Mouse (Mus musculus) thymus, adult 2 months (tissue): ENCODE data around the gene Tceal1. TPM values are rescaled to one million over a fixed set of nuclear protein-coding genes. Genes with fewer than 3 reads are reported as not detected.
A peak's percentile ranks its signal among the peaks of the same experiment; 100 is the strongest.
"Not testable (repeated sequence)": the region's sequence is repeated elsewhere in the genome, so short reads cannot be mapped to it uniquely, and the experiment has no call there.

Experiments used
- DNase-seq: peaks from one replicate; pipeline ENCODE4 v3.0.0; 2021
- H3K27ac ChIP-seq: fragments of 200-500 bp; 2 replicates; pipeline ENCODE4 v1.5.1; 2012; ENCODE audit warnings: low read length, control low read depth; ENCODE audit not compliant: control insufficient read depth, insufficient read depth
- H3K27me3 ChIP-seq: fragments of 200-500 bp; 2 replicates; pipeline ENCODE4 v1.6.1; 2012; ENCODE audit warnings: mild to moderate bottlenecking, low read length, moderate library complexity, mixed read lengths; ENCODE audit not compliant: control insufficient read depth, insufficient read depth
- H3K36me3 ChIP-seq: fragments of 200-500 bp; 2 replicates; pipeline ENCODE4 v1.6.1; 2012; ENCODE audit warnings: mild to moderate bottlenecking, low read length, moderate library complexity; ENCODE audit not compliant: control insufficient read depth, insufficient read depth
- H3K4me1 ChIP-seq: fragments of 200-500 bp; replicated peaks from 2 replicates; pipeline ENCODE4 v1.6.1; 2012; ENCODE audit warnings: low read length; ENCODE audit not compliant: control insufficient read depth, insufficient read depth
- H3K4me3 ChIP-seq: fragments of 200-500 bp; 2 replicates; pipeline ENCODE4 v1.5.1; 2012; ENCODE audit warnings: mild to moderate bottlenecking, low read length, control low read depth, moderate library complexity; ENCODE audit not compliant: control insufficient read depth, insufficient read depth
- CTCF ChIP-seq: fragments of 200-500 bp; IDR thresholded peaks from 2 replicates; pipeline ENCODE4 v1.5.1; 2012; ENCODE audit warnings: mild to moderate bottlenecking, control low read depth, low read length, moderate library complexity, borderline replicate concordance; ENCODE audit not compliant: control insufficient read depth, poor library complexity, insufficient read depth; ENCODE audit errors: extremely low read depth
- POLR2A ChIP-seq: fragments of 200-500 bp; IDR thresholded peaks from 2 replicates; pipeline ENCODE4 v1.6.1; 2012; ENCODE audit warnings: mild to moderate bottlenecking, low read length, control low read depth, moderate library complexity; ENCODE audit not compliant: control insufficient read depth, poor library complexity, insufficient read depth; ENCODE audit errors: extremely low read depth
- WGBS: fragments of 180-500 bp; shearing (Covaris S2); methylation state at CpG from one replicate; pipeline ENCODE4 v1.1.7; 2018; 5-methylcytosine and 5-hydroxymethylcytosine counted together
- polyA plus RNA-seq: library from polyadenylated mRNA; depleted of rRNA; stranded (reverse); fragments of >200 nt; gene quantifications from 2 replicates; pipeline ENCODE4 v1.2.3, GENCODE M21; 2012

The Tceal1 gene
- polyA plus RNA-seq, 1 experiment, result 0.18 TPM

- DNase-seq, result no peak
- no peak overlapping the region for H3K27ac ChIP-seq
- H3K27me3 ChIP-seq, result no peaks in the 10 kb centered on the region
- no peaks in the 10 kb centered on the region for H3K4me1 ChIP-seq
- H3K36me3 ChIP-seq, result no peaks in the 10 kb centered on the region
- TF ChIP-seq POLR2A (no peak), CTCF (no peak)
- 91% methylated on average over 4 of the region's 4 CpGs for WGBS
- no peak overlapping the region for H3K4me3 ChIP-seq
Observed at GRCm38 (mm10) chrX:136692294-136692675, 15.5 kb upstream of the Tceal1 start.

GRCm38 (mm10) chrX:136693196-136693595 lies 14.6 kb upstream of the Tceal1 start:
- no peak overlapping the region for H3K4me3 ChIP-seq

GRCm38 (mm10) chrX:136708168-136708681 lies 443 bp downstream of the Tceal1 start:
- Histone ChIP-seq H3K27ac (no peak overlapping the region), H3K4me3 (peak overlapping the region; percentile 56), H3K27me3 (no peaks in the 10 kb centered on the region), H3K4me1 (peaks cover 6% of the 10 kb centered on the region; the same call in 1 of the 2 replicates), H3K36me3 (no peaks in the 10 kb centered on the region)
- TF ChIP-seq CTCF (no peak), POLR2A (no peak)
- WGBS, result under 1% methylated on average over 18 of the region's 18 CpGs
- DNase-seq, result peak; percentile 22

More at GRCm38 (mm10) chrX:136693196-136693595, 14.6 kb upstream of the Tceal1 start:
- H3K4me1 ChIP-seq, result no peaks in the 10 kb centered on the region
- DNase-seq, result no peak
- no peaks in the 10 kb centered on the region for H3K36me3 ChIP-seq
- TF ChIP-seq CTCF (no peak), POLR2A (no peak)
- no peak overlapping the region for H3K27ac ChIP-seq
- 97% methylated on average over 5 of the region's 5 CpGs for WGBS
- no peaks in the 10 kb centered on the region for H3K27me3 ChIP-seq

- TF ChIP-seq CTCF (no peak), POLR2A (no peak)
- no peak overlapping the region for H3K27ac ChIP-seq
- H3K36me3 ChIP-seq, result no peaks in the 10 kb centered on the region
- DNase-seq, result no peak
- no peak overlapping the region for H3K4me3 ChIP-seq
- 66% methylated on average over 14 of the region's 14 CpGs for WGBS
- no peaks in the 10 kb centered on the region for H3K27me3 ChIP-seq
- peaks cover 6% of the 10 kb centered on the region; the same call in 1 of the 2 replicates for H3K4me1 ChIP-seq
Observed at GRCm38 (mm10) chrX:136708782-136709181, 1.0 kb downstream of the Tceal1 start.

GRCm38 (mm10) chrX:136714742-136715474 lies 7.1 kb downstream of the Tceal1 start:
- DNase-seq, H3K36me3 ChIP-seq, H3K27ac ChIP-seq, H3K27me3 ChIP-seq, H3K4me1 ChIP-seq, H3K4me3 ChIP-seq: not testable (repeated sequence)
- 93% methylated on average over 3 of the region's 3 CpGs for WGBS

GRCm38 (mm10) chrX:136732016-136732415 lies 24.2 kb downstream of the Tceal1 start:
- WGBS, result 96% methylated on average over 4 of the region's 4 CpGs
- no peak overlapping the region for H3K4me3 ChIP-seq
- no peak for DNase-seq
- no peak overlapping the region for H3K27ac ChIP-seq
- H3K36me3 ChIP-seq, result peaks cover 6% of the 10 kb centered on the region; the same call in 1 of the 2 replicates
- H3K4me1 ChIP-seq, result no peaks in the 10 kb centered on the region
- H3K27me3 ChIP-seq, result no peaks in the 10 kb centered on the region
- TF ChIP-seq POLR2A (no peak), CTCF (no peak)
